Mouse (Mus musculus): ENCODE results near the gene Bhmt2.
A peak's percentile ranks its signal among the peaks of the same experiment; 100 is the strongest.

Bhmt2 gene

GRCm38 (mm10) chr13:93648387-93649130, 25.5 kb downstream of the Bhmt2 start:
- no peak for ATAC-seq (ENCODE audit: insufficient number of reproducible peaks, low FRiP score, low TSS enrichment)

DNA sequence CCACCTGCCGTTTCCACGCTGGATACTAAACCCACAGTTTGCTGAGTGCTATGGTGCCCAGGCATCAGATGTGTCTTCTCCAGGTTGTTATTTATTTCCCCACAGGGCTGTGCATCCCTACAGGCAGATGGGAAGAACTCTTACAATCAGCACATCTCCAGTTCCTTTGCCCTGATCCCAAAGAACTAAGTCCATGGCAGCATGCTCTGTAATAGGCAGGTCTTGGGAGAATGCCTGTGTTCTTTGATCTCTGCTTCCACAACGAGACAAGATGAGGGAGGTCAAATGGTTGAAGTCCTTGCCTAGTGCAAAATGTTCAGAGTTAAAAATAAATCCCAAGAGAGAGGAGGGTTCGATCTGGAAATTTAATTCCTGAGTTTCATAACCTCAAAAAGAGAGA, 34.5 kb downstream of the Bhmt2 start:
- ATAC-seq (ENCODE audit: insufficient number of reproducible peaks, low FRiP score, low TSS enrichment) = no peak

DNA sequence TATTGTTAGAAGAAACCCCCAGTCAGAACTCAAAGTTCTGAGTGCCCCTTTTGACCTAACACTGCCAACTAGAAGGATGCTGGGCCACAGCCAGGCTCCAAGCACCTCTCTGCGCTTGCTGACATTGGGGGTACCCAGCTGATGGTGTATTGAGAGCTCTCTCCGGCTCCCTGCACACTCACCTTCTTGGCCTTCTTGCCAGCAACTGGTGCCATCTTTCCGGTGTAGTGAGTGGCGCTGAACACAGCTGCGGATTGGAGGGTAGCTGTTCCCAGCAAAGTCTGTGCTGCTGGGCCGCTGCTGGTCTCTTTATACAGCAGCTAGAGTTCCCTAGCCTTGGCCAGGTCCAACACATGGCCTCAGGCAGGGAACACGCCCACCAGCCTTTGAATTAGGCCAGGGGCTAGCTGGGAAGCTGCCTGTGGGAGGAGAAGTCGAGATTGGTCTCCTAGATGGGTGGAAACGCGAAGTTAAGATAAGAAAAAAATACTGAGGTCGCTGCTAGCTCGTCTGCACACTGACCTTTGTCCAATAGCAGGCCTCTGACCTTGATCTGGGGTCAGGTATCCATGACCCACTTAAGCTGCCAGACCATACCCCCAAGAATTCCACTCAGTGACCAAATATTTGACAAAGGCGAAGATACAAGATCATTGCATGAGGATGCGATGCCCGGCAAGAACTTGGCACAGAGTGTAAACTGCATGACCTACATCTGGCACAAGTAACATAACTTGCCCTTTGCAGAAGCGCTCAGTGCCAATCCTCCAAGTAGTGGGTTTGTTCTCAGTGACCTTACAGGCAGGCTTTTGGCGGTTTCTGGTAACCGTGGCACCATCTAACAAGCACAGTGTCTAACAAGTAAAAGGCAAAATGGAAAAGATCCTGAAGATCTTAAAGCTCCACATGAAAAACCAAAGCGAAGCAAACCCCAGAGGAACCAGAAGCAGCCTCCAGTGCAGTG, 36.5 kb downstream of the Bhmt2 start, which contains the start of gene Bhmt:
Gene Bhmt (minus strand): TSS at position 680 of the 964 bp plus-strand sequence.
- no peak for ATAC-seq (ENCODE audit: insufficient number of reproducible peaks, low FRiP score, low TSS enrichment)

DNA sequence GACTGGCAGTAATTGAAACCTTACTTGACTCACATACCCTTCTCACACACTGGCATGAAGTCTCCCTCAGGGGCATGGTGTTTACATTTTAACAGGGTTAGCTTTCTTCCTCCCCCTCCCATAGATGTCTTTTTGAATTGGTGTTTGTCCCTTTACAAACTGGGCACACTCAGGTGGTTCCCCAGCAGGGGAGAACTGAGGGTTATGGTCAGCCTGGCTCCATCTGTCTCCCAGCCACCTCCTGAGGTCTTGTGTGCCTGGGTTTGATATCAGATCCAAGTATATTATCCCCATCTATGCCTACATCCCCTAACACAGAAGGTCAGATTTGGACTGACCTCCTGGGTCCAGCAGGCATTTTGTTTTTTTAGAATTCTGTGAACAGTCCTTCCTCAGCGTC, 37.5 kb downstream of the Bhmt2 start:
- 0 out of 2 replicates have a peak, but pooled peaks have one; percentile 38 for ATAC-seq (ENCODE audit: insufficient number of reproducible peaks, low FRiP score, low TSS enrichment)

DNA sequence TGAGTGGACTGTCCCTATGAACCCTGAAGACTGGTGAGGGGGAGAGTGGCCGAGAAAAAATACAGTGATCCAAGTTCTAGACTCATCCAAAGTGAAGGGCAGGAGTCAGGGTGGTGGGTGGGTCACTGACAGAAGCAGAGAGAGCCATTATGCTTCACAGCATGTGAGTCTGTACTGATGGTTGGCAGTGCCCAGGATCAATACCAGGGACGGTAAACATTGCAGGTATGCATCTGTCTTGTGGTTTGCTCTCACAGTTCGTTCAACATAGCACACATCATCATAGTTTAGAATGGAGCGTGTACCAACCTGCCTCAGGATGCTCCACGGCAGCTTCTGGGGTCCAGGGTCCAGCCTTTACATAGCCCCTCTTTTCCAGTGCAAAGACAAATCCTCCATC, 41.2 kb downstream of the Bhmt2 start:
- ATAC-seq (ENCODE audit: insufficient number of reproducible peaks, low FRiP score, low TSS enrichment) = no peak

- ATAC-seq (ENCODE audit: insufficient number of reproducible peaks, low FRiP score, low TSS enrichment) = peak; percentile 60; the same call in 1 of the 2 replicates
Observed at GRCm38 (mm10) chr13:93630941-93631705, 43.0 kb downstream of the Bhmt2 start.

DNA sequence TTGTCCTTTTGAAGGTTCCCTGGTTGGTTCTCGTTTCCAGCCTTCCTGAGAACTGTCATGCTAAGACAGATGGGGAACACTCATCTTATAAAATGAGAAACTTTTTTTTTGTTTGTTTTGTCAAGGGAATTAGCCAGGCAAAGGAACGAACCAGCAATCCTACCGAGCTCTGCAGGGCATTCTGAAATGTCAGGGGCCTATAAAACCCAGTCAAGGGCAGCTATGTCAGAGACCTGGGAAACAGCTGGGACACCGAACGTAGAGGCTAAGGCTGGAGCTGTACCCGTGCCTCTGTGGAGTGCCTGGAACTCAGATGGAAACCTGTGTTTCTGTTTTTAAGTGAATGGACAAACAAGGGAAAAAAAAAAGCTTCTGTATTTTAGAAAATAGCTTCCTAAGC, 45.2 kb downstream of the Bhmt2 start:
- no peak for ATAC-seq (ENCODE audit: insufficient number of reproducible peaks, low FRiP score, low TSS enrichment)

- no peak for ATAC-seq (ENCODE audit: insufficient number of reproducible peaks, low FRiP score, low TSS enrichment)
Observed at GRCm38 (mm10) chr13:93614361-93614948, 59.6 kb downstream of the Bhmt2 start.

- ATAC-seq (ENCODE audit: insufficient number of reproducible peaks, low FRiP score, low TSS enrichment) = no peak
Observed at GRCm38 (mm10) chr13:93613771-93614170, 60.3 kb downstream of the Bhmt2 start.

- ATAC-seq (ENCODE audit: insufficient number of reproducible peaks, low FRiP score, low TSS enrichment) = 0 out of 2 replicates have a peak, but pooled peaks have one; percentile 70
Observed at GRCm38 (mm10) chr13:93612660-93613607, 61.2 kb downstream of the Bhmt2 start.

- ATAC-seq (ENCODE audit: insufficient number of reproducible peaks, low FRiP score, low TSS enrichment) = no peak
Observed at GRCm38 (mm10) chr13:93608476-93608875, 65.6 kb downstream of the Bhmt2 start.

DNA sequence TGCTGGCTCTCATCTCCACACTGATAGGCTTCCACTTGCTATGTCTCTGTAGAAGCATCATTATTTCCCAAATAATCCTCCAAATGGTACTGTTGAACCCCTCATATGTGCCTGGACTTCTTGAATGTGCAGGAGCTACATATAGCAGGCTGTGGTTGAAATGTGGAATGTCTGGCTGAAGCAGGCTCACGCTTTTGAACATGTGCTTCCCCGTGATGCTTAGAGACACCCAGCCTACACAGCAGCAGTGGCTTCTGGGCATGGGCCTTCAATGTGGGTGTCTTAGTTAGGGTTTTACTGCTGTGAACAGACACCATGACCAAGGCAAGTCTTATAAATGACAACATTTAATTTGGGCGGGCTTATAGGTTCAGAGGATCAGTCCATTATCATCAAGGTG, 66.4 kb downstream of the Bhmt2 start:
- no peak for ATAC-seq (ENCODE audit: insufficient number of reproducible peaks, low FRiP score, low TSS enrichment)

- ATAC-seq (ENCODE audit: insufficient number of reproducible peaks, low FRiP score, low TSS enrichment) = no peak
Observed at GRCm38 (mm10) chr13:93606868-93607578, 67.1 kb downstream of the Bhmt2 start.

Measured in cerebellum, adult (tissue).